Mouse (Mus musculus): ENCODE data around the gene Cmya5.
A peak's percentile ranks its signal among the peaks of the same experiment; 100 is the strongest.

Cmya5 gene

DNA sequence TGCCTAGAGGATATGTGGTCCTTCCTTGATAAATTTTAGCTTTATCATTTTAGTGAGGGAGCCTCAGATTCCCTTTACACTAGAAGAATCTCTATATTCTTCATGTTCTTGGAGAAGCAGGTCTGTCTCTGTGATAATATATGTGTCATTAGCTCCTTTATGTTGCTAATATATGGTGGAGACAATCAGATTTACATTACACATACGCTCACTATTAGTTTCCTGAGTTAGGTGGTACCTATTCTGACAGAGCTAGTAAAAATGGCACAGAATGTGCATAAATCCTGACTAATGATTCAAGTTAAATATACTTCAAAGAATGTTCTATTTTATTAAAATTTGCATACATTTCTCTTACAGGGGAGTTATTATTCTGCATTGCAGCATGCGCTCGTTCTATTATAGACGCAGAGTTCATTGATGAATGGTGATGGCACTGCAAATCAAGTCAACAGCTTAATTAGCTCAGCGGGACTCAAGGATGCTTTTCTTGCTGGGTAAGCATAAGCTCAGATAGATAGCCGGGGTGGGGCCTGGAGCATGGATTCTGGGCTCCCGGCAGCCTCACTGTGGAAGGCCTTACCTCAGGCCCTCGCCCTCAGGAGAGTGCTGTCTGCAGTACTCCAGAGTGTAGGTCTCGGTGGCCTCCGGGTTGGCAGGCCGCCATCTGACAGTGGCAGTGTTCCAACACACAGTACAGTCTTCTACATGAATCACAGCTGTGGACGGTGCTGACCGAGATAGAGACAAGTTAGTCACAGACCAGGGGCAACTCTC lies 81.5 kb downstream of the Cmya5 start:
- DNase-seq (ENCODE audit: low spot score in 2 of 2), result peak in 1 of 2 experiments; percentile 48

- DNase-seq (ENCODE audit: low spot score in 2 of 2), result no peak
Measured at GRCm38 (mm10) chr13:93061311-93061710, 83.2 kb downstream of the Cmya5 start.

DNA sequence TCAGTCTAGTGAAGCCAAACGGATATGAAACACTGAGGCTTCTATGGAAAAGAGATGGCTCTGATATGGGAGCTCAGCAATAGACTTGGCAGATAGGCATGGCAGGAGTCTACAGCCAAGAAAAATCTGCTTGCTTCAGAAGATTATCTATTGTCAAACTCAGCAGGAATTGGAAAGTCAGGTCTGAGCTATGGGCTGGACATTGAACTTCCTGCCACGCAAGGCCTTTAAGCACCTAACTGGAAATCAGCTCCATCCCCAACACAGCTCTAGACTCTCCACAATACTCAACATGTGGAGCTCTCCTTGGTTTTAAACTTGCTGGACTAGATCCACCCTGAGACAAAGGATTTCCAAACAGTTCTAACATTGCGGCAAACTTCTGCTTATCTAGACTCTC lies 84.1 kb downstream of the Cmya5 start:
- no peak for DNase-seq (ENCODE audit: low spot score in 2 of 2)

GRCm38 (mm10) chr13:93058551-93059011 lies 85.9 kb downstream of the Cmya5 start:
- peak; percentile 16 to 32 for DNase-seq (ENCODE audit: low spot score in 2 of 2)

- no peak for DNase-seq (ENCODE audit: low spot score in 2 of 2)
Measured at GRCm38 (mm10) chr13:93057492-93058260, 86.8 kb downstream of the Cmya5 start.

- no peak for DNase-seq (ENCODE audit: low spot score in 2 of 2)
Measured at GRCm38 (mm10) chr13:93056091-93056490, 88.4 kb downstream of the Cmya5 start.

DNA sequence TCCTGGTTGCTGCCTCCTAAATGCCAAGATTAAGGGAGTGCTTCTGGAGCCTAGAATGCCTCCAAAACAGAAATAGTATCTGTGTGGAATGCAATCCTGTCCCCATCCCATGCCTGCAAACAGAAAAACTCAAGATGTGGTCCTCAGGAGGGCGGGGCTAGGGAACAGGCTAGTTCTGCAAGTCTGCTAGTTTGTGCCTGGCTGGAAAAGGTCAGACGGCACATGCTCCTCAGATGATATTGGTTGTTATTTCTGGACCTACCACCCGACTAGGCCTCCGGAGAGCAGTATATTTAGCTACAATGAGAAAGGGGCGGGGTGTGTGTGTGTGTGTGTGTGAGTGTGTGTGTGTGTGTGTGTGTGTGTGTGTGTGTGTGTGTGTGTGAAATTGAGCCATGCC lies 93.0 kb downstream of the Cmya5 start:
- DNase-seq (ENCODE audit: low spot score in 2 of 2), result no peak

DNA sequence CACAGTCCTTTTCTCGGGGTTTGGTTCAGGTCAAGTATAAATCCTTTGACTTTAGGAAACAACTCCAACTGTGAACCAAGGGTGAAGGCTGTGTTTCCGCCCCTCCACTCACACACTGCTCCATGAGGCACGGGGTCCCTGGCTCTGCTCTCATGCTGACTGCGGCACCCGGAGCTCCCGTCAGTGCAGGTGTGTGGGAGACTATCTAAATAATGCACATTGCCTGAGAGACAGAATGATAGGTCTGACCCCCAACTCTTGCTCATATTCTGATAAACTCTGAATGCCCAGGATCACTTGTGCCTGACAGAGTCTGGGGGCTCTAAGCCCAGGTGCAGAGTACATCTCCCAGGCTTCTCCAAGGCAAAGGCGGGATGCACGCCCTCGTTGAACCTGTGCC lies 103.5 kb downstream of the Cmya5 start:
- DNase-seq (ENCODE audit: low spot score in 2 of 2), result no peak

- no peak for DNase-seq (ENCODE audit: low spot score in 2 of 2)
Measured at GRCm38 (mm10) chr13:93036218-93036617, 108.3 kb downstream of the Cmya5 start.

- DNase-seq (ENCODE audit: low spot score in 2 of 2), result no peak
Measured at GRCm38 (mm10) chr13:93029337-93029736, 115.2 kb downstream of the Cmya5 start.

- no peak for DNase-seq (ENCODE audit: low spot score in 2 of 2)
Measured at GRCm38 (mm10) chr13:93024837-93025236, 119.7 kb downstream of the Cmya5 start.

GRCm38 (mm10) chr13:93022158-93022557 lies 122.4 kb downstream of the Cmya5 start:
- DNase-seq (ENCODE audit: low spot score in 2 of 2), result no peak

GRCm38 (mm10) chr13:93012952-93013351 lies 131.6 kb downstream of the Cmya5 start:
- DNase-seq (ENCODE audit: low spot score in 2 of 2), result no peak

DNA sequence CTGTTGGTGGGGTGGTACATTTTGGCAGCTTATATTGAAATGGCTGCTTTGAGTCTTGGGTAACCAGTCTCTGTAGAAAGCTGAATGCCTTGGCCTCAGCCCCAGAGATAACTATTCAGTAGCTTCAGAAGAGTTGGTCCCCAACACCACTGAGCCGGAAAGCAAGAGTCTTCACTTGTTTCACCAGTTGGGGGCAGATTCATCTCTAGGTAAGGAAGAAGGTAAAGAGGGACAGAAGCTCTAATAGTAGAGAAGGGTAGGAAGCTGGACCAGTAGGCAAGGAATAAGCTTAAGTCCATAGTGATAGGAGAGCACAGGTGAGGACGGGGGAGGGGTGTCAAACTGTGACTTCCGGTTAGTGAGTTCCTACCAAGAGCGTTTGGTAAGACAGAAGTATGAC lies 133.2 kb downstream of the Cmya5 start:
- no peak for DNase-seq (ENCODE audit: low spot score in 2 of 2)

GRCm38 (mm10) chr13:93010524-93010923 lies 134.0 kb downstream of the Cmya5 start:
- DNase-seq (ENCODE audit: low spot score in 2 of 2), result no peak

DNA sequence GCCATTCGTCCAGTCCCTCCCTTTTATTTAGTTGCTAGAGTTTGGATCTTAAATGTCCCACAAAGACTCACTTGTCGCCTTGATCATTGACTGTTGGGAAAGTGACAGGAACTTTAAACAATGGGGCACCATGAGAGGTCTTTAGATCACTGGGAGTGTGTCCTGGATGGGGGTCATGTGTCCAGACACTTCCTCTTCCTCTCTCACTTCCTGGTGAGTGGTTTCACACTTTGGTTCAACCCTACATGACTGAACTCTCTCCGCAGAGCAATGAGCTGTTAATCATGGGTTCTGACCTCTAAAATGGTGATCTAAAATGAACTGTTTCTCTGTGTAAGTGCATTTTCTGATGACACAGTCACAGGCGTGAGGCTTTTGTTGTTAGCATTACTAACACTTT lies 137.4 kb downstream of the Cmya5 start:
- no peak for DNase-seq (ENCODE audit: low spot score in 2 of 2)

GRCm38 (mm10) chr13:93006347-93006746 lies 138.2 kb downstream of the Cmya5 start:
- no peak for DNase-seq (ENCODE audit: low spot score in 2 of 2)

DNA sequence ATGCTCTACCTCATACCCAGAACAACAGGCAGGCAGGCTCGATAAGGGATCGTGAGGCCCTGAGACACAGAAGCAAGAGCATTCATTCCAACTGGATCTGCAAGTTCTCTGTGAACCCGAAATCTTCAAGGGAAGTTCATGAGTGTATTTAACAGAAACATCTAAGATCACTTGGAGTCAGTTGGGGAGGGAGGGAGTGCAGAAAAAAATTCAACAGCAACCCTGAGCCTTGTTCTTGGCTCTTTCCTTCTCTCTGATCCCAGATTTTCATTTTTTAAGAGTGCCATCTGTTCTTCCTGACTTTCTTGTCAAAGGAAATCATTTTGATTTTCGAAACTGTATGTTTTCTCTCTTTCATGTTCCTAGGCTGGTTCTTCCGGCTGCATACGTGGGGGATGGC lies 140.5 kb downstream of the Cmya5 start:
- DNase-seq (ENCODE audit: low spot score in 2 of 2), result no peak

DNA sequence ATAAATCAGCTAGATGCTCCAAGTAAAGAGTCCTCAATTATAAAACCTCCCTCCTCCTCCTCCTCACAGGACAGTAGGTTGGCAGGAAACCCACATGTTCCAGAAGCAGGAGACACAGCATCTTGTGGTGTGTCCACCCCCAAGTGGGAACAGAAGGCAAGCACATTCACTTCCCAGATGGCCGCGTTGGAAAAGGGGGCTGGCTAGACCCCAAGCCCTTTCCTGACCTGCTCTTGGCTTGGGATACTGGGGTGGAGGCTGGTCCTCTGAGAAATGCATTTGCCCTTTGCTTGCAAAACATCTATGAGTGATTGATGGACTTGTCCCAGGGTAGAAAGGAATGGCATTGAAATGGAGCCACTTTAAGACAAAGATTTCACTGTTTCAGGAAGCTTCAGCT lies 142.1 kb downstream of the Cmya5 start:
- DNase-seq (ENCODE audit: low spot score in 2 of 2), result no peak

- no peak for DNase-seq (ENCODE audit: low spot score in 2 of 2)
Measured at GRCm38 (mm10) chr13:93000640-93001351, 143.7 kb downstream of the Cmya5 start.

GRCm38 (mm10) chr13:92999860-93000259 lies 144.7 kb downstream of the Cmya5 start:
- peak; percentile 39 to 56 for DNase-seq (ENCODE audit: low spot score in 2 of 2)

DNA sequence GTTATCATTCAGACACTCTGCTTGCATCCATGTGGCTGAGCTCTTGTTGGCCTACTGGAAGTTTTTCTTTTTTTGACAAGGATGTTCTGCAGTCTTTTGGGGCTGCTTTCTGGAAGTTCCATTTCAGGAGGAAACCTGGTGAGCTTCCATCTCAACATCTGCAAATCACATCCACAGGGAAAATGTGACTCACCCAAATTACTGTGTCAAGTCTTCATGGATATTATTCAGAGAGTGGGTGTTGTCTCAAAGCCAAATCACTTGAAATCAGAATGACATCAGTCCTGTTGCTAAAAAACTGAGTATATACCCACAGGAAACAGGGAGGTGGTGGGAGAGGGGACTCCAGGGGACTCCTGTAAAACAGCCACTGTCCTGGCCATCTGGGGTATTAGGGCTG lies 149.8 kb downstream of the Cmya5 start:
- DNase-seq (ENCODE audit: low spot score in 2 of 2), result no peak
